Mouse (Mus musculus) yolk sac, embryonic 10.5 days (tissue): ENCODE data around the gene Syf2.

Experiments used
- DNase-seq: peaks from one replicate; pipeline ENCODE4 v3.0.0-alpha.2; 2017; ENCODE audit warnings: low spot score

The Syf2 gene

GRCm38 (mm10) chr4:134975261-134975928 is 44.7 kb downstream of the Syf2 start:
- DNase-seq: no peak

GRCm38 (mm10) chr4:134975929-134976308 is 45.2 kb downstream of the Syf2 start:
- DNase-seq: no peak

- DNase-seq: no peak
These were observed 48.2 kb downstream of the Syf2 start for GRCm38 (mm10) chr4:134978930-134979329.

DNA sequence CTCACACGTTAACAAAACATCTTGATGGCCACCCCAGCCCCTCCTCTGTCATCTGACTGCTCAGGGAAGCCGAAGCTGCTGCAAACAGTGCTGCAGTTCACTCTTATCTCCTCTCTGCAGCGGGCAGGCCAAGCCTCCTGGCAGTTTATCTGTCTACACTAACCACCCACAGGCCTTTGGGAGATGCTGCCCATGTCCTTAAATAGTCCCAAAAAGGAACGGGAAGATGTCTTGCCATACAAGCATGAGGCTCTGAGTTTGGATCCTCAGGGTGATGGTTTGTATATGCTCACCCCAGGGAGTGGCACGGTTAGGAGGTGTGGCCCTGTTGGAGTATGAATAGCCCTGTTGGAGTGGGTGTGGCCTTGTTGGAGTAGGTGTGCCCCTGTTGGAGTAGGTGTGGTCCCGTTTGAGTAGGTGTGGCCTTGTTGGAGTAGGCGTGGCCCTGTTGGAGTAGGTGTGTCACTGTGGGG is 51.3 kb downstream of the Syf2 start:
- DNase-seq: peak; percentile 50

DNA sequence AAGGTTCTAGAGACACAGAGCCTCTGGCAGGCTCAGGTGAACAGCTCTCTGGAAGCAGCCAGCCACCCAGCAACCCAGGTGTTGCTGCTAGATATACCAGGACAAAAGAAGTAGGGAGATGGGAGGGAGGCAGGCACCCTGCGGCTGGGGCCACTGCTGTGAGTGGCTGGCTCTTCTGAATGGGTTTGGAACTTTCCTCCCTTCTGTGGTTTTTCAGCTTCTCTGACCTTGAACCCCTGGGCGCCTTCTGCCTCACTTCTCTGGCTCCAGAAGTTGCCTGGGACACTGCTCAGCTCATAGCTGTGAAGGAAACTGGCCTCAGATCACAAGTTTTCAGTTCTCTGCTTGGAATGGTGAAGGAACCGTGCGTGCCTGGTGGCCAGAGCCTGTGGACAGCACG is 52.4 kb downstream of the Syf2 start:
- DNase-seq: no peak

DNA sequence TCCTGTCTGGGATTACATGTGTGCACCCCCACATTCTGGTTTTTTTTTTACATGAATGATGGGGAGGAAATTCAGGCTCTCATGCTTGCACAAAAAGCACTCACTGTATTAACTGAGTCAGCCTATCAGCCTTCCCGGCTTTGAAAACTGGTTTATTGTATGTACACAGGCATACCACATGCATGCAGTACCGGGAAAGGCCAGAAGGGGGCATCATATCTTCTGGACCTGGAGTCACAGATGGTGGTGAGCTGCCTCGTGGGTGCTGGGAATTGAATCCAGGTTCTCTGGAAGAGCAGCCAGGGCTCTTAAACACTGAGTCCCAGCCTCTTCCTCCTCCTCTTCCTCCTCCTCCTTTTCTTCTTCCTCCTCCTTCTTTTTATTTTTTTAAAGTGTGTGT is 53.9 kb downstream of the Syf2 start:
- no peak for DNase-seq

DNA sequence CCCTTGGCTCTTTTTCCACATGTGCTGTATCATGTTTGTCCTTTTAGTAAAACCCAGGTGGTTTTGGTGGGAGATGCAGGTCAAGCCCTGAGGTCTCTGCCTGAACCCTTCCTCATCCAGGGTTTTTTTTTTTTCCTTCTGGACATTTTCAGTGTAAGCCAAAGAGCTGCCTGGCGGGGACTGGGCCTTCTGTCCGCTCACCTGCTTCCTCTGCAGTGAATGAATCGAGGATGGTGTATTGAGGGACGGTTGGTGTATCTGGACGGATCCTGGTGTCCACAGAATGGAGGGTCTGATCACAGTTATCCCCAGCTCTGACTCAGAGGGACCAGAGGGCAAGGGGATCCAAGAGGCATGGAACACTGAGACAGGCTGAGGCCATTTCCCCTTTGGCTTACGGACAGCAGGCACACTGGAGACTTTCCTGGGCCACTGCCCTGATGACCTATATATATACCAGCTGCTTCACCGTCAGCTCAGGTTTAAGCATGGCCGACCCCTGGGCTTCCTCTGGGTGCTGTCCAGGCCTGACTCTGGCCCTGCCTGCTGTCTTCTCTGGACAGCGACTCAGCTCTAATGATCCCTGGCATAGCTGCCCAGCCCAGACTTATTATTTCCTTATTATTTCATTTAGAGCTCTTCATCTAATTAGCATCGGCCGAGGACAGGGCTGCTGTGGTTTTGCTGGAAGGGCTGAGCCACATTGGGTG is 55.1 kb downstream of the Syf2 start:
- no peak for DNase-seq

- DNase-seq: no peak
These were observed 55.6 kb downstream of the Syf2 start for GRCm38 (mm10) chr4:134986336-134986635.

- DNase-seq: no peak
These were observed 56.3 kb downstream of the Syf2 start for GRCm38 (mm10) chr4:134986963-134987362.
